Mouse (Mus musculus) limb, embryonic 13.5 days (tissue): ENCODE data around the gene Stk17b. TPM values are rescaled to one million over a fixed set of nuclear protein-coding genes. Genes with fewer than 3 reads are reported as not detected.
"Not testable (repeated sequence)": the region's sequence is repeated elsewhere in the genome, so short reads cannot be mapped to it uniquely, and the experiment has no call there.

Source experiments
- ATAC-seq: fragments of 200-750 bp; cut with Nextera tagmentation; 2 replicates; pipeline ENCODE4 v1.8.0; 2017; ENCODE audit warnings: low read depth, moderate number of reproducible peaks, moderate TSS enrichment; ENCODE audit not compliant: low FRiP score
- H3K27ac ChIP-seq: fragments of 300-500 bp; sonication (generic); 2 replicates; pipeline ENCODE4 v1.5.1; 2015; ENCODE audit warnings: inconsistent platforms, mild to moderate bottlenecking, moderate library complexity
- H3K27me3 ChIP-seq: fragments of 300-500 bp; sonication (generic); 2 replicates; pipeline ENCODE4 v1.6.1; 2015; ENCODE audit warnings: mild to moderate bottlenecking, inconsistent platforms
- H3K36me3 ChIP-seq: fragments of 300-500 bp; sonication (generic); 2 replicates; pipeline ENCODE4 v1.6.1; 2015; ENCODE audit warnings: inconsistent platforms, mild to moderate bottlenecking, moderate library complexity
- H3K4me1 ChIP-seq: fragments of 300-500 bp; sonication (generic); 2 replicates; pipeline ENCODE4 v1.6.1; 2015; ENCODE audit warnings: inconsistent platforms
- H3K4me2 ChIP-seq: fragments of 300-500 bp; sonication (generic); replicated peaks from 2 replicates; pipeline ENCODE4 v1.6.1; 2015; ENCODE audit warnings: inconsistent platforms, mild to moderate bottlenecking, moderate library complexity
- H3K4me3 ChIP-seq: fragments of 300-500 bp; sonication (generic); 2 replicates; pipeline ENCODE4 v1.5.1; 2015; ENCODE audit warnings: moderate library complexity, mild to moderate bottlenecking, inconsistent platforms
- H3K9ac ChIP-seq: fragments of 300-500 bp; sonication (generic); 2 replicates; pipeline ENCODE4 v1.6.1; 2015; ENCODE audit warnings: mild to moderate bottlenecking, inconsistent platforms
- H3K9me3 ChIP-seq: fragments of 300-500 bp; sonication (generic); 2 replicates; pipeline ENCODE4 v1.6.1; 2016; ENCODE audit warnings: inconsistent platforms
- WGBS: fragments of 180-500 bp; shearing (Covaris S2); methylation state at CpG from one replicate; pipeline ENCODE4 v1.1.7; 2015; 5-methylcytosine and 5-hydroxymethylcytosine counted together
- polyA plus RNA-seq: library from polyadenylated mRNA; unstranded; fragments of >200 nt; fragmentation: Nextera tagmentation; extraction: Ambion mirVana; gene quantifications from 2 replicates; pipeline ENCODE4 v1.2.1, GENCODE M21; 2015

Gene Stk17b
- polyA plus RNA-seq, 1 experiment from 2014 or later: 15.0 TPM

- Histone ChIP-seq H3K27me3 (no peaks in the 10 kb centered on the region), H3K9ac (no peak overlapping the region), H3K4me2 (no peak overlapping the region), H3K27ac (no peak overlapping the region), H3K9me3 (no peaks in the 10 kb centered on the region), H3K4me3 (no peak overlapping the region), H3K36me3 (no peaks in the 10 kb centered on the region), H3K4me1 (peaks cover 3% of the 10 kb centered on the region; the same call in 1 of the 2 replicates)
- ATAC-seq: no peak
- 95% methylated on average over 2 of the region's 2 CpGs for WGBS
These were observed 9.5 kb downstream of the Stk17b start for GRCm38 (mm10) chr1:53775545-53775944.

- Histone ChIP-seq H3K9ac (no peak overlapping the region), H3K27me3 (no peaks in the 10 kb centered on the region), H3K4me1 (peaks cover 3% of the 10 kb centered on the region; the same call in 1 of the 2 replicates), H3K27ac (no peak overlapping the region), H3K9me3 (no peaks in the 10 kb centered on the region), H3K4me3 (no peak overlapping the region), H3K36me3 (no peaks in the 10 kb centered on the region), H3K4me2 (no peak overlapping the region)
- ATAC-seq: no peak
- WGBS: 84% methylated on average over 6 of the region's 6 CpGs
These were observed 10.0 kb downstream of the Stk17b start for GRCm38 (mm10) chr1:53775036-53775435.

GRCm38 (mm10) chr1:53774571-53774970, 10.5 kb downstream of the Stk17b start:
- Histone ChIP-seq H3K27ac (no peak overlapping the region), H3K36me3 (no peaks in the 10 kb centered on the region), H3K9ac (no peak overlapping the region), H3K27me3 (no peaks in the 10 kb centered on the region), H3K9me3 (no peaks in the 10 kb centered on the region), H3K4me3 (no peak overlapping the region), H3K4me1 (peaks cover 3% of the 10 kb centered on the region; the same call in 1 of the 2 replicates), H3K4me2 (no peak overlapping the region)
- no peak for ATAC-seq
- WGBS: 67% methylated on average over 3 of the region's 3 CpGs

GRCm38 (mm10) chr1:53773994-53774393, 11.0 kb downstream of the Stk17b start:
- no peak overlapping the region for H3K4me2 ChIP-seq
- no peak overlapping the region for H3K4me3 ChIP-seq
- no peaks in the 10 kb centered on the region for H3K9me3 ChIP-seq
- no peak overlapping the region for H3K9ac ChIP-seq
- H3K4me1 ChIP-seq: peaks cover 3% of the 10 kb centered on the region; the same call in 1 of the 2 replicates
- WGBS: 40% methylated on average over 6 of the region's 6 CpGs
- peaks cover 3% of the 10 kb centered on the region; the same call in 1 of the 2 replicates for H3K36me3 ChIP-seq
- ATAC-seq: no peak; the same call in 1 of the 2 replicates
- H3K27me3 ChIP-seq: no peaks in the 10 kb centered on the region
- H3K27ac ChIP-seq: no peak overlapping the region

- Histone ChIP-seq H3K27ac (no peak overlapping the region), H3K9ac (no peak overlapping the region), H3K27me3 (no peaks in the 10 kb centered on the region), H3K4me1 (peaks cover 3% of the 10 kb centered on the region; the same call in 1 of the 2 replicates), H3K9me3 (no peaks in the 10 kb centered on the region), H3K36me3 (peaks cover 5% of the 10 kb centered on the region; the same call in 1 of the 2 replicates), H3K4me3 (no peak overlapping the region), H3K4me2 (no peak overlapping the region)
- WGBS: 87% methylated on average over 3 of the region's 3 CpGs
- no peak for ATAC-seq
These were observed 12.1 kb downstream of the Stk17b start for GRCm38 (mm10) chr1:53772967-53773366.

- no peak overlapping the region for H3K4me2 ChIP-seq
- H3K4me1 ChIP-seq: peaks cover 3% of the 10 kb centered on the region; the same call in 1 of the 2 replicates
- H3K27ac ChIP-seq: no peak overlapping the region
- no peaks in the 10 kb centered on the region for H3K27me3 ChIP-seq
- no peak overlapping the region for H3K4me3 ChIP-seq
- no peaks in the 10 kb centered on the region for H3K9me3 ChIP-seq
- no peak for ATAC-seq
- 90% methylated on average over 6 of the region's 6 CpGs for WGBS
- no peak overlapping the region for H3K9ac ChIP-seq
- peaks cover 5% of the 10 kb centered on the region; the same call in 1 of the 2 replicates for H3K36me3 ChIP-seq
These were observed 13.5 kb downstream of the Stk17b start for GRCm38 (mm10) chr1:53771476-53771875.

GRCm38 (mm10) chr1:53766112-53766511, 18.9 kb downstream of the Stk17b start:
- Histone ChIP-seq H3K4me1 (no peaks in the 10 kb centered on the region), H3K4me2 (no peak overlapping the region), H3K4me3 (no peak overlapping the region), H3K36me3 (peaks cover 26% of the 10 kb centered on the region), H3K27ac (no peak overlapping the region), H3K27me3 (no peaks in the 10 kb centered on the region), H3K9ac (no peak overlapping the region), H3K9me3 (no peaks in the 10 kb centered on the region)
- 84% methylated on average over 2 of the region's 2 CpGs for WGBS
- ATAC-seq: no peak

DNA sequence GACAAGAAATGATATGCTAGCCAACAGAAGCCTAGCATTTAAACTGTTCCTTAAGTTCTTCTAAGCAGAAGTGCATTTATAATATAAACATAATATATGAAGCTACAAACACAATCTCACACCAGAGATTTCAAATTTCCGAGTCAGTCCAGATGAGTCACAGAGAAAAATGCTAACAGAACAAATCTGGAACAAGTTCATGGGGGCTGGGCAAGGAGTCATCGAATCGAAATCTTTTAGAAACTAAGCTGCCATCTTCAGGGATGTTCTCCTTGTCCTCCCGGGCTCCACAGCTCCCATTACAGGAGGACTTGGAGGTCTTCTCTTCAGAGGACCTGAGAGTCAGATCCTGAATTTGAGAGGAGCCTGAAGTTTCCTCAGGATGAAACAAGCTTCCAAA, 27.7 kb downstream of the Stk17b start:
- ATAC-seq: no peak
- Histone ChIP-seq H3K9ac (no peak overlapping the region), H3K4me2 (no peak overlapping the region), H3K9me3 (no peaks in the 10 kb centered on the region), H3K4me1 (no peaks in the 10 kb centered on the region), H3K27me3 (no peaks in the 10 kb centered on the region), H3K36me3 (peaks cover 7% of the 10 kb centered on the region; the same call in 1 of the 2 replicates), H3K4me3 (no peak overlapping the region), H3K27ac (no peak overlapping the region)
- WGBS: 79% methylated on average over 4 of the region's 4 CpGs

- not testable (repeated sequence) for H3K36me3 ChIP-seq, H3K4me2 ChIP-seq, H3K4me1 ChIP-seq, H3K4me3 ChIP-seq, ATAC-seq, H3K9me3 ChIP-seq, H3K27me3 ChIP-seq, H3K27ac ChIP-seq, H3K9ac ChIP-seq
- whole genome bisulfite sequencing: 89% methylated on average over 2 of the region's 2 CpGs
These were observed 31.5 kb downstream of the Stk17b start for GRCm38 (mm10) chr1:53753501-53753900.

GRCm38 (mm10) chr1:53751144-53751543, 33.9 kb downstream of the Stk17b start:
- Histone ChIP-seq H3K27me3 (no peaks in the 10 kb centered on the region), H3K36me3 (no peaks in the 10 kb centered on the region), H3K4me3 (no peak overlapping the region), H3K9ac (no peak overlapping the region), H3K9me3 (no peaks in the 10 kb centered on the region), H3K4me2 (no peak overlapping the region), H3K27ac (no peak overlapping the region), H3K4me1 (no peaks in the 10 kb centered on the region)
- WGBS: 87% methylated on average over 1 of the region's 1 CpGs
- no peak for ATAC-seq

DNA sequence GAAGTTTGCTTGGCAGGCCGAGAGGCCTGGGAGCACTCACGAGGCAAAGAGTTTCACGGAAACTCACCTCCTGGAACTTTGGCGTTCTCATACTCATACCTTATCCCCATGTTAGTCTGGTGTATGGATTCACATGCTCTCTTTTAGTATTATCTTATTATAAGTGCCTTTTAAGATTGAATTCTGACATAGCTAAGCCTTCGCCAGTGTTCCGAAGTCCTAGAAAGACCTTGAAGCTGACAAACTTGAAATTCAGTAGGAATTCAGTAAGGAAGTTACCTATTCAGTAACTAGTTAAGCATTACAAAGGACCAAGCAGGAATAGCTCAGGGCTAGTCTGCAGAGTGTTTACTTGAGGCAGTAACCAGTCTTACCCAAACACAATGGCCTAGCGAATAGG, 34.3 kb downstream of the Stk17b start:
- not testable (repeated sequence) for ATAC-seq, H3K36me3 ChIP-seq, H3K27ac ChIP-seq, H3K4me1 ChIP-seq, H3K9me3 ChIP-seq, H3K9ac ChIP-seq, H3K27me3 ChIP-seq, H3K4me2 ChIP-seq, H3K4me3 ChIP-seq
- 83% methylated on average over 7 of the region's 7 CpGs for WGBS

DNA sequence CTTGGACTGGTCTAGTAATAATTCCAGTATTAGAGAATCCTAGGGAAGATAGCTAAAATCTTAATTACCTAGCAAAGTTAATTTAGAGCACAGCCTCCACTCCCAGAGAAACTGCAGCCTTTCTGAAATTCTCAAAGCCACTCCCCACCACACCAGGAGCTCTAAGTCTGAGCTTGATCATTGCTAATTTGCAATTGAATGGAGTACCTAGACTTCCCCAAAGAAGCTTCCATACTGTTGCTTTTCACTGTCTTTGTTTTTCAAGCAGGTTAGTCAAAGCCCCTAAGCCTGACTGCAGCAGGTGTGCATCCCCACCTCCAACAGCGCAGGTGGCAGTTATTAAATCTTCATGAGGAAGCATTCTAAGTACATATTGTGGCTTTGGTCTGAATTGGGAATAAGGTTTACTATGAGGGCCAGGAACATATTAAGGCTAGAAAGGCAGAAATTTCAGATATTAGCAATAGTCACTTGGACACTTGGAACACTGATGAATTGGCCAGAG, 35.1 kb downstream of the Stk17b start:
- not testable (repeated sequence) for H3K27me3 ChIP-seq, H3K9ac ChIP-seq, H3K9me3 ChIP-seq, ATAC-seq, H3K27ac ChIP-seq, H3K4me3 ChIP-seq, H3K36me3 ChIP-seq, H3K4me1 ChIP-seq, H3K4me2 ChIP-seq
- 70% methylated on average over 1 of the region's 1 CpGs for WGBS

DNA sequence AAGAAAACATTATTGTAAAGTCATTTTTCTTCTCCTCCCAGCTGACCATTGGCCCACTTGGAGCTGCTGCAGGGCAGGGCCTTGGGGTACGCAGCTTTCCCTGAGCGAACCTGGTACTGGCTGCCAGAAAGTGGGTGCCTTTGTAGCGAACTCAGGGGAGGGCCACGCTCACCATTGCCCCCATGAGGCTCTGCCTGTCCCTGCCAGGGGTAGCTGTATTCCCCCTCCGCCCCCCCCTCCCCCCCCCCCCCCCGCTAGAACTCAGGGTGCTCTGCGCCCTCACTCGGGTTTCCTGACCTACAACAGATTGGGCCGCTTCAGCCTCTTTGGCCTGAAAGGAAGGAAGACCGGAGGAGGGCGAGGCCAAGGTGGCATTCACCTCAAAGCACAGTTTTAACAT, 36.5 kb downstream of the Stk17b start:
- ATAC-seq: no peak
- no peak overlapping the region for H3K4me2 ChIP-seq
- no peaks in the 10 kb centered on the region for H3K4me1 ChIP-seq
- no peaks in the 10 kb centered on the region for H3K27me3 ChIP-seq
- no peaks in the 10 kb centered on the region for H3K36me3 ChIP-seq
- no peak overlapping the region for H3K9ac ChIP-seq
- H3K27ac ChIP-seq: no peak overlapping the region
- 31% methylated on average over 9 of the region's 11 CpGs for WGBS
- H3K9me3 ChIP-seq: no peaks in the 10 kb centered on the region
- no peak overlapping the region for H3K4me3 ChIP-seq
